Mouse (Mus musculus): ENCODE data around the gene Rep15.

Rep15 gene

GRCm38 (mm10) chr6:147032303-147032925 lies at the start of gene Rep15:
Gene Rep15 (plus strand): TSS chr6:147032584.
- no peak for DNase-seq (ENCODE audit: low read depth, low spot score)

- no peak for DNase-seq (ENCODE audit: low read depth, low spot score)
Measured at GRCm38 (mm10) chr6:146984569-146984968, 47.8 kb upstream of the Rep15 start.

- peak; percentile 59 for DNase-seq (ENCODE audit: low read depth, low spot score)
Measured at GRCm38 (mm10) chr6:146994236-146994635, 38.1 kb upstream of the Rep15 start.

GRCm38 (mm10) chr6:146995391-146995790 lies 37.0 kb upstream of the Rep15 start:
- DNase-seq (ENCODE audit: low read depth, low spot score): no peak

GRCm38 (mm10) chr6:146995878-146996277 lies 36.5 kb upstream of the Rep15 start:
- DNase-seq (ENCODE audit: low read depth, low spot score): no peak

GRCm38 (mm10) chr6:146997006-146997405 lies 35.4 kb upstream of the Rep15 start:
- no peak for DNase-seq (ENCODE audit: low read depth, low spot score)

- DNase-seq (ENCODE audit: low read depth, low spot score): no peak
Measured at GRCm38 (mm10) chr6:146998710-146999109, 33.7 kb upstream of the Rep15 start.

- DNase-seq (ENCODE audit: low read depth, low spot score): no peak
Measured at GRCm38 (mm10) chr6:146999302-146999701, 33.1 kb upstream of the Rep15 start.

- DNase-seq (ENCODE audit: low read depth, low spot score): no peak
Measured at GRCm38 (mm10) chr6:146999755-147000154, 32.6 kb upstream of the Rep15 start.

GRCm38 (mm10) chr6:147008148-147008547 lies 24.2 kb upstream of the Rep15 start:
- peak; percentile 78 for DNase-seq (ENCODE audit: low read depth, low spot score)

GRCm38 (mm10) chr6:147010358-147010757 lies 22.0 kb upstream of the Rep15 start:
- no peak for DNase-seq (ENCODE audit: low read depth, low spot score)

- no peak for DNase-seq (ENCODE audit: low read depth, low spot score)
Measured at GRCm38 (mm10) chr6:147010811-147011520, 21.4 kb upstream of the Rep15 start.

GRCm38 (mm10) chr6:147011555-147011954 lies 20.8 kb upstream of the Rep15 start:
- DNase-seq (ENCODE audit: low read depth, low spot score): no peak

GRCm38 (mm10) chr6:147011977-147012376 lies 20.4 kb upstream of the Rep15 start:
- no peak for DNase-seq (ENCODE audit: low read depth, low spot score)

GRCm38 (mm10) chr6:147013546-147013945 lies 18.8 kb upstream of the Rep15 start:
- no peak for DNase-seq (ENCODE audit: low read depth, low spot score)

GRCm38 (mm10) chr6:147017906-147018305 lies 14.5 kb upstream of the Rep15 start:
- DNase-seq (ENCODE audit: low read depth, low spot score): no peak

- DNase-seq (ENCODE audit: low read depth, low spot score): no peak
Measured at GRCm38 (mm10) chr6:147018364-147018763, 14.0 kb upstream of the Rep15 start.

GRCm38 (mm10) chr6:147021181-147021580 lies 11.2 kb upstream of the Rep15 start:
- DNase-seq (ENCODE audit: low read depth, low spot score): no peak

- no peak for DNase-seq (ENCODE audit: low read depth, low spot score)
Measured at GRCm38 (mm10) chr6:147022375-147023132, 9.8 kb upstream of the Rep15 start.

- no peak for DNase-seq (ENCODE audit: low read depth, low spot score)
Measured at GRCm38 (mm10) chr6:147023133-147023395, 9.3 kb upstream of the Rep15 start.

- DNase-seq (ENCODE audit: low read depth, low spot score): no peak
Measured at GRCm38 (mm10) chr6:147023568-147023967, 8.8 kb upstream of the Rep15 start.

GRCm38 (mm10) chr6:147024761-147025160 lies 7.6 kb upstream of the Rep15 start:
- no peak for DNase-seq (ENCODE audit: low read depth, low spot score)

GRCm38 (mm10) chr6:147028396-147028795 lies 4.0 kb upstream of the Rep15 start:
- no peak for DNase-seq (ENCODE audit: low read depth, low spot score)

Data from ZHBTc4 (cell line).